ENCODE assay signal across 28 mouse cellular contexts in genomic region chr12:35656563-35656962, GRCm38 (mm10).
"Had no signal": no experiment of that assay in that cellular context is flagged by ENCODE, and none has a peak within 500 bp of the region (broad histone marks: within the 10 kb centered on the region; RNA-seq: fewer than 3 reads in every experiment).

No protein-coding gene starts in this region.

- H3K9me3 ChIP-seq: heart, embryonic 10.5 days; heart, embryonic 12.5 days; hindbrain, embryonic 10.5 days; hindbrain, embryonic 12.5 days; intestine, embryonic 15.5 days; kidney, embryonic 15.5 days; limb, embryonic 13.5 days; limb, embryonic 15.5 days; liver, embryonic 13.5 days had no signal

- ATAC-seq: hindbrain, embryonic 16.5 days; inflammation-experienced regulatory T-cells, adult 6 months; intestine, embryonic 15.5 days; intestine, postnatal 0 days had no signal

- DNase-seq: gastrocnemius, adult 2 months; gastrocnemius, postnatal 10 days; gastrocnemius, postnatal 25 days; heart, adult 18-20 months; heart, postnatal 10 days; heart, postnatal 4 days; kidney, adult 18-20 months; kidney, adult 8-10 months; kidney, postnatal 14 days; kidney, postnatal 36 days; layer of hippocampus, adult 9-11 months; layer of hippocampus, postnatal 36 days; left cerebral cortex, postnatal 4 days; liver, embryonic 13.5 days had no signal

- H3K4me2 ChIP-seq: heart, embryonic 12.5 days; hindbrain, embryonic 12.5 days; hindbrain, embryonic 14.5 days; intestine, embryonic 15.5 days; kidney, embryonic 15.5 days; limb, embryonic 13.5 days; limb, embryonic 15.5 days; liver, embryonic 11.5 days; liver, embryonic 13.5 days had no signal

- H3K4me3 ChIP-seq: gastrocnemius, adult 2 months; heart, embryonic 10.5 days; heart, embryonic 12.5 days; hindbrain, embryonic 10.5 days; hindbrain, embryonic 12.5 days; intestine, embryonic 15.5 days; kidney, embryonic 15.5 days; limb, embryonic 13.5 days; limb, embryonic 15.5 days; liver, embryonic 13.5 days had no signal

- H3K27me3 ChIP-seq: heart, embryonic 12.5 days; hindbrain, embryonic 12.5 days; intestine, embryonic 15.5 days; kidney, embryonic 15.5 days; limb, embryonic 13.5 days; limb, embryonic 15.5 days; liver, embryonic 13.5 days had no signal

- H3K36me3 ChIP-seq: heart, embryonic 10.5 days; heart, embryonic 12.5 days; hindbrain, embryonic 10.5 days; hindbrain, embryonic 12.5 days; intestine, embryonic 15.5 days; kidney, embryonic 15.5 days; limb, embryonic 13.5 days; limb, embryonic 15.5 days; liver, embryonic 13.5 days had no signal

- H3K9ac ChIP-seq: heart, embryonic 12.5 days; hindbrain, embryonic 12.5 days; hindbrain, embryonic 14.5 days; intestine, embryonic 15.5 days; kidney, embryonic 15.5 days; limb, embryonic 13.5 days; limb, embryonic 15.5 days; liver, embryonic 13.5 days had no signal

- H3K27ac ChIP-seq: gastrocnemius, adult 2 months; heart, embryonic 10.5 days; hindbrain, embryonic 10.5 days; hindbrain, embryonic 12.5 days; hindbrain, embryonic 14.5 days; intestine, embryonic 15.5 days; kidney, embryonic 15.5 days; kidney, postnatal 0 days; limb, embryonic 13.5 days; limb, embryonic 15.5 days; liver, embryonic 13.5 days had no signal

- H3K4me1 ChIP-seq: heart, embryonic 10.5 days; heart, embryonic 12.5 days; hindbrain, embryonic 10.5 days; hindbrain, embryonic 12.5 days; intestine, embryonic 15.5 days; kidney, embryonic 15.5 days; limb, embryonic 13.5 days; limb, embryonic 15.5 days; liver, embryonic 13.5 days had no signal
